Mouse (Mus musculus) cerebellum, adult 2 months (tissue): ENCODE results near the gene Pfdn5.

ENCODE experiments used
- CTCF ChIP-seq: fragments of 200-500 bp; IDR thresholded peaks from 2 replicates; pipeline ENCODE4 v1.5.1; 2011; ENCODE audit warnings: low read depth, mild to moderate bottlenecking, control low read depth, low read length, moderate library complexity, borderline replicate concordance; ENCODE audit not compliant: insufficient read depth
- POLR2A ChIP-seq: fragments of 200-500 bp; IDR thresholded peaks from 2 replicates; pipeline ENCODE4 v1.6.1; 2011; ENCODE audit warnings: low read length, control low read depth, borderline replicate concordance; ENCODE audit not compliant: insufficient read depth

- TF ChIP-seq CTCF (no peak), POLR2A (no peak)
Observed at GRCm38 (mm10) chr15:102326892-102327291, 976 bp downstream of the Pfdn5 start.
